8 mouse cellular contexts compared by ENCODE assay signal in genomic region chr7:16129846-16130691, GRCm38 (mm10). TPM values are rescaled to one million over a fixed set of nuclear protein-coding genes. Genes with fewer than 3 reads are reported as not detected.
A peak's percentile ranks its signal among the peaks of the same experiment; 100 is the strongest.
DNase-seq lines count a peak whose midpoint lies in the region; ATAC-seq and TF ChIP-seq lines count a peak whose summit lies in the region.

No protein-coding gene starts in this region.

- H3K4me3 ChIP-seq in forebrain, embryonic 14.5 days (ENCODE audit: low read depth, low read length) = peak overlapping the region; percentile 34
- H3K4me3 ChIP-seq in midbrain, embryonic 11.5 days (ENCODE audit: low read depth, low read length) = peak overlapping the region; percentile 67
- peak overlapping the region; percentile 89 for H3K4me3 ChIP-seq in testis, adult 2 months (ENCODE audit: control insufficient read depth, low read depth, low read length)

- H3K27ac ChIP-seq in forebrain, embryonic 14.5 days (ENCODE audit: low read depth, low read length) = peak overlapping the region; percentile 61
- peak overlapping the region; percentile 49; the same call in 1 of the 2 replicates for H3K27ac ChIP-seq in midbrain, embryonic 11.5 days (ENCODE audit: low read depth, low read length)
- peak overlapping the region; percentile 96 for H3K27ac ChIP-seq in testis, adult 2 months (ENCODE audit: control insufficient read depth, insufficient read depth, low read depth, low read length)

- no peaks in the 10 kb centered on the region for H3K27me3 ChIP-seq in forebrain, embryonic 14.5 days (replicated peaks; ENCODE audit: control insufficient read depth, insufficient read depth, low read length)
- no peaks in the 10 kb centered on the region for H3K27me3 ChIP-seq in midbrain, embryonic 11.5 days (ENCODE audit: control insufficient read depth, insufficient read depth, low read length)
- H3K27me3 ChIP-seq in testis, adult 2 months (ENCODE audit: control insufficient read depth, insufficient read depth, low read length) = no peaks in the 10 kb centered on the region

- H3K4me2 ChIP-seq in forebrain, embryonic 14.5 days (ENCODE audit: low read length) = peak overlapping the region; percentile 73
- peak overlapping the region; percentile 65 for H3K4me2 ChIP-seq in midbrain, embryonic 11.5 days

- DNase-seq in layer of hippocampus, adult 18-20 months (ENCODE audit: low spot score in 2 of 2) = peak; percentile 63 to 69
- no peak for DNase-seq in layer of hippocampus, adult 9-11 months
- peak; percentile 70 to 75 for DNase-seq in cerebellum, adult 18-20 months
- peak; percentile 91 for DNase-seq in forebrain, embryonic 14.5 days (ENCODE audit: low spot score)
- peak; percentile 51 to 72 for DNase-seq in layer of hippocampus, postnatal 25 days (ENCODE audit: extremely low spot score in 1 of 2, low spot score in 1 of 2)
- DNase-seq in midbrain, embryonic 11.5 days (ENCODE audit: low spot score, missing footprints) = peak; percentile 97

- peaks cover 45% of the 10 kb centered on the region for H3K4me1 ChIP-seq in forebrain, embryonic 14.5 days (ENCODE audit: control insufficient read depth, insufficient read depth, low read length)
- peaks cover 15% of the 10 kb centered on the region for H3K4me1 ChIP-seq in midbrain, embryonic 11.5 days (ENCODE audit: control insufficient read depth, insufficient read depth, low read length)
- H3K4me1 ChIP-seq in testis, adult 2 months (ENCODE audit: control insufficient read depth, insufficient read depth, low read length) = peaks cover 24% of the 10 kb centered on the region

- TF ChIP-seq POLR2A in testis, adult 2 months (IDR thresholded peaks at IDR 0.05; ENCODE audit: control insufficient read depth, low read depth, low read length) = peak; percentile 34

- 1% methylated on average over 36 of the region's 38 CpGs for WGBS in forebrain, embryonic 14.5 days
- under 1% methylated on average over 37 of the region's 38 CpGs for WGBS in midbrain, embryonic 11.5 days

- H3K9me3 ChIP-seq in forebrain, embryonic 14.5 days (replicated peaks; ENCODE audit: control insufficient read depth, low read length) = no peaks in the 10 kb centered on the region
- no peaks in the 10 kb centered on the region for H3K9me3 ChIP-seq in midbrain, embryonic 11.5 days (ENCODE audit: control insufficient read depth, low read length)

- no peak for TF ChIP-seq CTCF in testis, adult 2 months (IDR thresholded peaks at IDR 0.05; ENCODE audit: control insufficient read depth, insufficient read depth, insufficient replicate concordance, low read depth, low read length)

- H3K9ac ChIP-seq in forebrain, embryonic 14.5 days (ENCODE audit: low read length) = peak overlapping the region; percentile 66
- peak overlapping the region; percentile 72 for H3K9ac ChIP-seq in midbrain, embryonic 11.5 days (ENCODE audit: low read length)

- ATAC-seq in forebrain, embryonic 14.5 days = peak; percentile 80
- ATAC-seq in midbrain, embryonic 11.5 days (ENCODE audit: low FRiP score) = peak; percentile 87
- ATAC-seq in inflammation-experienced regulatory T-cells, adult 6 months = no peak

- peaks cover 5% of the 10 kb centered on the region; the same call in 1 of the 2 replicates for H3K36me3 ChIP-seq in forebrain, embryonic 14.5 days (ENCODE audit: control insufficient read depth, insufficient read depth, low read length)
- H3K36me3 ChIP-seq in midbrain, embryonic 11.5 days (ENCODE audit: control insufficient read depth, insufficient read depth, low read length) = no peaks in the 10 kb centered on the region
- H3K36me3 ChIP-seq in testis, adult 2 months (ENCODE audit: control insufficient read depth, insufficient read depth, low read length) = no peaks in the 10 kb centered on the region; the same call in none of the 2 replicates

RNA-seq across cellular contexts. Expression of gene Slc8a2, which starts 0.4 kb away (rescaled TPM):
- 100 to 1,000 TPM; 277 to 290 TPM for total RNA-seq in layer of hippocampus, adult 18-20 months (2021)
- polyA plus RNA-seq in forebrain, embryonic 14.5 days (2014; fragmentation: Nextera tagmentation; extraction: Ambion mirVana) = 0.85 and 0.94 TPM in 2 replicates
- 100 to 1,000 TPM; 294 to 322 TPM for total RNA-seq in layer of hippocampus, postnatal 25 days (2021)
- 0.27 and 0.34 TPM in 2 replicates for polyA plus RNA-seq in midbrain, embryonic 11.5 days (2014; fragmentation: Nextera tagmentation; extraction: Ambion mirVana)
- polyA plus RNA-seq in testis, adult 2 months (2012; rRNA removed) = 34.7 and 35.7 TPM in 2 replicates
- polyA plus RNA-seq in inflammation-experienced regulatory T-cells, adult 6 months (2017; shearing (Covaris generic)) = not detected

RNA-seq across cellular contexts. Expression of gene Kptn, which starts 10.4 kb away (rescaled TPM):
- 10 to 100 TPM; 34.2 to 34.3 TPM for total RNA-seq in layer of hippocampus, adult 18-20 months (2021)
- polyA plus RNA-seq in forebrain, embryonic 14.5 days (2014; fragmentation: Nextera tagmentation; extraction: Ambion mirVana) = 34.5 and 37.0 TPM in 2 replicates
- total RNA-seq in layer of hippocampus, postnatal 25 days (2021) = 10 to 100 TPM; 32.3 to 37.8 TPM
- polyA plus RNA-seq in midbrain, embryonic 11.5 days (2014; fragmentation: Nextera tagmentation; extraction: Ambion mirVana) = 16.2 and 18.2 TPM in 2 replicates
- polyA plus RNA-seq in testis, adult 2 months (2012; rRNA removed) = 13.6 and 14.4 TPM in 2 replicates
- polyA plus RNA-seq in inflammation-experienced regulatory T-cells, adult 6 months (2017; shearing (Covaris generic)) = 10 to 100 TPM; 18.7 to 23.5 (median 19.2) TPM

RNA-seq across cellular contexts. Expression of gene Napa, which starts 31.8 kb away (rescaled TPM):
- total RNA-seq in layer of hippocampus, adult 18-20 months (2021) = 100 to 1,000 TPM; 293 to 307 TPM
- 156 and 164 TPM in 2 replicates for polyA plus RNA-seq in forebrain, embryonic 14.5 days (2014; fragmentation: Nextera tagmentation; extraction: Ambion mirVana)
- total RNA-seq in layer of hippocampus, postnatal 25 days (2021) = 100 to 1,000 TPM; 282 to 301 TPM
- 162 and 165 TPM in 2 replicates for polyA plus RNA-seq in midbrain, embryonic 11.5 days (2014; fragmentation: Nextera tagmentation; extraction: Ambion mirVana)
- polyA plus RNA-seq in testis, adult 2 months (2012; rRNA removed) = 134 and 145 TPM in 2 replicates
- polyA plus RNA-seq in inflammation-experienced regulatory T-cells, adult 6 months (2017; shearing (Covaris generic)) = 100 to 1,000 TPM; 191 to 298 (median 208) TPM

RNA-seq across cellular contexts. Expression of gene Meis3, which starts 44.8 kb away (rescaled TPM):
- 10 to 100 TPM; 33.7 to 38.2 TPM for total RNA-seq in layer of hippocampus, adult 18-20 months (2021)
- 88.8 and 97.6 TPM in 2 replicates for polyA plus RNA-seq in forebrain, embryonic 14.5 days (2014; fragmentation: Nextera tagmentation; extraction: Ambion mirVana)
- 10 to 100 TPM; 34.3 to 41.1 TPM for total RNA-seq in layer of hippocampus, postnatal 25 days (2021)
- 74.7 and 80.7 TPM in 2 replicates for polyA plus RNA-seq in midbrain, embryonic 11.5 days (2014; fragmentation: Nextera tagmentation; extraction: Ambion mirVana)
- 2.5 and 2.6 TPM in 2 replicates for polyA plus RNA-seq in testis, adult 2 months (2012; rRNA removed)
- 10 to 100 TPM in 2 of 3 experiments, 1 to 10 TPM in 1; 8.6 to 23.2 (median 20.8) TPM for polyA plus RNA-seq in inflammation-experienced regulatory T-cells, adult 6 months (2017; shearing (Covaris generic))

Comparison
In these comparisons a context has a peak if more than half of its experiments do, and no peak if none do; other contexts are left out.
1. H3K4me3 ChIP-seq: peak in every context shown above with its lines; median percentile 89 in testis, adult 2 months; 67 in midbrain, embryonic 11.5 days; 34 in forebrain, embryonic 14.5 days.
2. RNA of gene Slc8a2, which starts 0.4 kb away (polyA plus RNA-seq): 34.7 to 35.7 TPM in testis, adult 2 months; 0.85 to 0.94 TPM in forebrain, embryonic 14.5 days, 0.27 to 0.34 TPM in midbrain, embryonic 11.5 days and not detected in inflammation-experienced regulatory T-cells, adult 6 months; every median in the first group is over 10 times any median in the second.
3. Peak in every context shown above with its lines, with median percentiles within 50 percentile points of each other: H3K27ac ChIP-seq.